Mouse (Mus musculus) inflammation-experienced regulatory T-cells, adult 6 months (primary cell): Measurements from ENCODE around the gene Rcan1. TPM values are rescaled to one million over a fixed set of nuclear protein-coding genes. Genes with fewer than 3 reads are reported as not detected.

Experiments used
- polyA plus RNA-seq, 3 experiments: library from polyadenylated mRNA; unstranded; fragments of 100-300 nt; shearing (Covaris generic); gene quantifications; one replicate each; pipeline ENCODE4 v1.2.1; 2017

Gene Rcan1
- polyA plus RNA-seq, 3 experiments from 2014 or later: 1.8 to 3.3 (median 1.9) TPM

Other genes with a start within 250 kb of the Rcan1 start
- not detected for gene Kcne2, start 178.5 kb downstream of the Rcan1 start, polyA plus RNA-seq
- 100 to 1,000 TPM; 112 to 149 (median 139) TPM for gene Smim11, start 169.6 kb downstream of the Rcan1 start, polyA plus RNA-seq
- gene Fam243, start 149.4 kb downstream of the Rcan1 start, polyA plus RNA-seq: not detected
- gene Kcne1, start 111.4 kb downstream of the Rcan1 start, polyA plus RNA-seq: not detected
- gene Clic6, start 14.9 kb upstream of the Rcan1 start, polyA plus RNA-seq: not detected